Mouse (Mus musculus) testis, adult 2 months (tissue): ENCODE data around the gene Pitpna. TPM values are rescaled to one million over a fixed set of nuclear protein-coding genes. Genes with fewer than 3 reads are reported as not detected.
A peak's percentile ranks its signal among the peaks of the same experiment; 100 is the strongest.

Experiments used
- H3K27ac ChIP-seq: fragments of 200-500 bp; 2 replicates; pipeline ENCODE4 v1.5.1; 2012; ENCODE audit warnings: low read depth, low read length; ENCODE audit not compliant: control insufficient read depth, insufficient read depth
- H3K27me3 ChIP-seq: fragments of 200-500 bp; 2 replicates; pipeline ENCODE4 v1.6.1; 2012; ENCODE audit warnings: mild to moderate bottlenecking, low read length, moderate library complexity; ENCODE audit not compliant: control insufficient read depth, insufficient read depth
- H3K36me3 ChIP-seq: fragments of 200-500 bp; 2 replicates; pipeline ENCODE4 v1.6.1; 2012; ENCODE audit warnings: mild to moderate bottlenecking, low read length; ENCODE audit not compliant: control insufficient read depth, insufficient read depth
- H3K4me1 ChIP-seq: fragments of 200-500 bp; 2 replicates; pipeline ENCODE4 v1.6.1; 2012; ENCODE audit warnings: low read length; ENCODE audit not compliant: control insufficient read depth, insufficient read depth
- H3K4me3 ChIP-seq: fragments of 200-500 bp; 2 replicates; pipeline ENCODE4 v1.5.1; 2012; ENCODE audit warnings: low read depth, mild to moderate bottlenecking, low read length, moderate library complexity, mixed read lengths; ENCODE audit not compliant: control insufficient read depth
- CTCF ChIP-seq: fragments of 200-500 bp; IDR thresholded peaks from 2 replicates; pipeline ENCODE4 v1.5.1; 2012; ENCODE audit warnings: low read depth, mild to moderate bottlenecking, inconsistent platforms, low read length, moderate library complexity; ENCODE audit not compliant: control insufficient read depth, insufficient read depth, insufficient replicate concordance
- POLR2A ChIP-seq: fragments of 200-500 bp; IDR thresholded peaks from 2 replicates; pipeline ENCODE4 v1.6.1; 2012; ENCODE audit warnings: low read depth, mild to moderate bottlenecking, inconsistent platforms, low read length, moderate library complexity; ENCODE audit not compliant: control insufficient read depth
- polyA plus RNA-seq: library from polyadenylated mRNA; depleted of rRNA; stranded (reverse); fragments of >200 nt; gene quantifications from 2 replicates; pipeline ENCODE4 v1.2.3, GENCODE M21; 2012

Gene Pitpna
- polyA plus RNA-seq, 1 experiment = 41.3 TPM

GRCm38 (mm10) chr11:75652942-75653684 is 65.2 kb downstream of the Pitpna start:
- TF ChIP-seq CTCF (no peak), POLR2A (no peak)
- H3K36me3 ChIP-seq = no peaks in the 10 kb centered on the region
- peaks cover 64% of the 10 kb centered on the region for H3K4me1 ChIP-seq
- H3K4me3 ChIP-seq = peak overlapping the region; percentile 70
- H3K27ac ChIP-seq = peak overlapping the region; percentile 64
- H3K27me3 ChIP-seq = no peaks in the 10 kb centered on the region

DNA sequence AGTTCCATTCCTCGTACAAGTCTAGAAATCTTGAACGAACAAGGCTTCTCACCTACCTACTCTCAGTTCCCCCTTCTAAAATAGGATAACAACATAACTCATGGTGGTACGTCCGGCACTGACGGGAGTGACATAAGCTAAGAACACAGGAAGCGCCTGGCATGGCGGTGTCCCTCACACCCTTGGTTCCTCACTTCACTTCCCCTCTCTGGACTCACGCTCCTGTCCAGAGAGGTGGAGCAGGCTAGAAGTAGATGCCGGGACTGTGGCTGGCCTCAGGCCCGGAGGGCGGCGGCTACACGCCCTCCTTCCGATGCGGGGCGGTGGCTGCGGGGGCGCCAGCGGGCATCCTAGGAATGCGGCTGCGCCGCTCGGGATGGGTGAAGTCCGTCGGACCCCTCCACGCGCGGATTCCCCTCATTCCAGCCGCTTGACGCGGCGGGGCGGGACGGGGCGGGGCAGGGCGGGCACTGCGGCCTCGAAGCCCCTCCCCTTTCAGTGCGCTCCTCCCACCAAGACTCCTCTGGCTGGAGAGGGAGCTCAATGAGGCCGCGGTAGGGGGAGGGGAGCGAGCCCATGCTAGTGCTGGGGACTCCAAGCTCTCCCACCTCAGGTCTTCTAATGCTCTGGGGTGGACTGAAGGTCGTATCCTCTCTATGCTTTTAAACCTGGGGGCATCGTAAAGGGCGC is 66.0 kb downstream of the Pitpna start:
- Histone ChIP-seq H3K27me3 (no peaks in the 10 kb centered on the region), H3K4me3 (peak overlapping the region; percentile 70), H3K4me1 (peaks cover 64% of the 10 kb centered on the region), H3K27ac (peak overlapping the region; percentile 64), H3K36me3 (no peaks in the 10 kb centered on the region)
- TF ChIP-seq CTCF = no peak
- no peak for TF ChIP-seq POLR2A

- Histone ChIP-seq H3K4me3 (peak overlapping the region; percentile 81), H3K36me3 (no peaks in the 10 kb centered on the region; the same call in 1 of the 2 replicates), H3K27me3 (no peaks in the 10 kb centered on the region), H3K4me1 (peaks cover 64% of the 10 kb centered on the region), H3K27ac (peak overlapping the region; percentile 80)
- no peak for TF ChIP-seq CTCF
These were observed 66.8 kb downstream of the Pitpna start for GRCm38 (mm10) chr11:75654471-75655390.

DNA sequence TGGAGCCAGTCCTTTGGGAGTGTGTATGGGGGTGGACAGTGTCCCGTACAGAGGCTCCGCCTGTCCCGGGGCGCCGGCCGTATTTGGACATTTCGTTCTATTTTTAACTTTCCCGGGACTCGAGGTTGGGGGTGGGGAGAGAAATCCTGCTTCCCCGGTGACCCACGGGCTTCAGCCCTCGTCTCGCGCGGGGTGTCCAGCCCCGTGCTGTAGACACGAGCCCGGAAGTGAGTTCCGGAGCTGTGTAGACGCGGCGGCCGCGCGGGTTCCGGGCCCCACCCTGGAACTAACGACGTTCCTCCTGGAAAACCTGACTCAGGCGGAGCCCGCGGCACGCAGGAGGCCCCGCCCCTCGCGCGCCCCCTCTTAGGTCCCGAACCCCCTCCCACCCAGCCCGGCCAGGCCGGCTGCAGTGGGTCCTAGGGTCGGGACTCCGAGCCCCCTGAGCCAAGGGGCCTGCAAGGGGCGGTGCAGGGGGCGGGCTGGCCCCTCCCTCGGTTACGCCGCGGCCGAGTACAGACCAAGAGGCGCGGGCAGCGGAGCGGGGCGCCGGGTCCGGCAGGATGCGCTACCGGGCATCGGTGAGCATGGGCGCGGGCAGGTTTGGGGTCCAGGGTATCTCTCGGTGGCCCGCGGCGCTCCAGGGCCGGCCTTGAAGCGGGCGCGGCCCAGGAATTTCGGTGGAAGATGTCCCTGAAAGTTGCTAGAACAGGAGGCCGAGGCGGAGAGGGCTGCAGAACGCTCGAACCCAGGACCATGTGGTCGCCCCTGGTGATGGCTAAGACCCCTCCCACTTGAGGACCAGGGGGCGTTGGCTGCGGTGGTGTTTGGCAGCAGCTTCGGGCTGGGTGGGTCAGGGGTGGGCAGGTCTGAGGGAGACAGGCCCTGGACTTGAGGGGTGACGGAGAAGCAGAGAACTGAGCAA is 68.0 kb downstream of the Pitpna start:
- peaks cover 58% of the 10 kb centered on the region for H3K4me1 ChIP-seq
- H3K4me3 ChIP-seq = peak overlapping the region; percentile 81
- H3K27me3 ChIP-seq = no peaks in the 10 kb centered on the region
- no peaks in the 10 kb centered on the region; the same call in 1 of the 2 replicates for H3K36me3 ChIP-seq
- peak overlapping the region; percentile 80 for H3K27ac ChIP-seq
- peak; percentile 31; the same call in 1 of the 2 replicates for TF ChIP-seq POLR2A
- no peak for TF ChIP-seq CTCF

GRCm38 (mm10) chr11:75656621-75657590 is 69.0 kb downstream of the Pitpna start:
- H3K36me3 ChIP-seq = peaks cover 1% of the 10 kb centered on the region
- peak overlapping the region; percentile 59 for H3K27ac ChIP-seq
- H3K4me3 ChIP-seq = peak overlapping the region; percentile 81
- peaks cover 47% of the 10 kb centered on the region for H3K4me1 ChIP-seq
- H3K27me3 ChIP-seq = no peaks in the 10 kb centered on the region
- TF ChIP-seq CTCF = no peak
- TF ChIP-seq POLR2A = no peak

DNA sequence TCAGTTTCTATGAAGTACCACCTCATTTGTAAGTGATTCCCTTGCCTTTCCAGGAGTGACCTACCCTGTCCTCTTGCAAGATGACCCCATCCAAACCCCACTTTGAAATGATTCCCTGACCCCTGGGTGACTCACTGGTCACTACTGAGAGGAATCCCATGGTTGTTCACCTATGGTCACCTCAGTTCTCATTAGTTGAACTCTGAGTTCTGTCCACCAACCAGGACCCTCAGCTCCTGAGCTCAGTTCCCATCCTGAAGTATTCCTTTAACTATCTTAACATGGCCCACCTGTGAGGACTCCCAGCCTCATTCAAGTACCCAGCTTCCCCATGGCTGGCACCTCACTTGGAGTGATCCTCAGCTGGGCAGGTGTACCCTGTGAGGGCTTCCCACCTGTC is 69.9 kb downstream of the Pitpna start:
- no peak overlapping the region for H3K27ac ChIP-seq

More for the DNA sequence above, 69.9 kb downstream of the Pitpna start:
- TF ChIP-seq POLR2A (no peak), CTCF (no peak)
- no peaks in the 10 kb centered on the region for H3K27me3 ChIP-seq
- H3K4me1 ChIP-seq = peaks cover 38% of the 10 kb centered on the region
- H3K36me3 ChIP-seq = peaks cover 1% of the 10 kb centered on the region
- no peak overlapping the region for H3K4me3 ChIP-seq
